Mouse (Mus musculus) intestine, postnatal 0 days (tissue): ENCODE measurements at regions not wholly inside any gene's neighbourhood (a gene's known extent, or its start where the extent isn't known, plus 50 kb on each side); places are given as distances from the start of the nearest gene placed in this dataset.

Experiments
- ATAC-seq: fragments of 200-750 bp; cut with Nextera tagmentation; 2 replicates; pipeline ENCODE4 v1.8.0; 2017; ENCODE audit warnings: mild to moderate bottlenecking, moderate TSS enrichment, moderate library complexity
- H3K27ac ChIP-seq: fragments of 300-500 bp; sonication (generic); 2 replicates; pipeline ENCODE4 v1.5.1; 2014; ENCODE audit warnings: mild to moderate bottlenecking, low read depth, low read length, moderate library complexity
- H3K27me3 ChIP-seq: fragments of 300-500 bp; sonication (generic); replicated peaks from 2 replicates; pipeline ENCODE4 v1.6.1; 2014; ENCODE audit warnings: low read length, mixed read lengths; ENCODE audit not compliant: control insufficient read depth, insufficient read depth
- H3K36me3 ChIP-seq: fragments of 300-500 bp; sonication (generic); 2 replicates; pipeline ENCODE4 v1.6.1; 2014; ENCODE audit warnings: mild to moderate bottlenecking, moderate library complexity; ENCODE audit not compliant: control insufficient read depth, insufficient read depth
- H3K4me1 ChIP-seq: fragments of 300-500 bp; sonication (generic); replicated peaks from 2 replicates; pipeline ENCODE4 v1.6.1; 2014; ENCODE audit warnings: antibody characterized with exemption, low read length, mixed read lengths; ENCODE audit not compliant: control insufficient read depth, insufficient read depth
- H3K4me2 ChIP-seq: fragments of 300-500 bp; sonication (generic); replicated peaks from 2 replicates; pipeline ENCODE4 v1.6.1; 2014; ENCODE audit warnings: low read depth, mild to moderate bottlenecking, moderate library complexity
- H3K4me3 ChIP-seq: fragments of 300-500 bp; sonication (generic); 2 replicates; pipeline ENCODE4 v1.5.1; 2014; ENCODE audit warnings: low read depth, low read length
- H3K9ac ChIP-seq: fragments of 300-500 bp; sonication (generic); 2 replicates; pipeline ENCODE4 v1.6.1; 2014; ENCODE audit warnings: mild to moderate bottlenecking, low read depth, low read length
- H3K9me3 ChIP-seq: fragments of 300-500 bp; sonication (generic); 2 replicates; pipeline ENCODE4 v1.6.1; 2016; ENCODE audit warnings: mixed run types; ENCODE audit not compliant: control insufficient read depth
- CTCF ChIP-seq: sonication (generic); IDR thresholded peaks from 2 replicates; pipeline ENCODE4 v1.5.1; 2016; ENCODE audit warnings: low read depth, mild to moderate bottlenecking, control low read depth, antibody characterized with exemption, moderate library complexity
- WGBS: fragments of 180-500 bp; shearing (Covaris S2); extraction: QIAGEN DNeasy Blood & Tissue Kit; methylation state at CpG from one replicate; pipeline ENCODE4 v1.1.7; 2014; 5-methylcytosine and 5-hydroxymethylcytosine counted together

DNA sequence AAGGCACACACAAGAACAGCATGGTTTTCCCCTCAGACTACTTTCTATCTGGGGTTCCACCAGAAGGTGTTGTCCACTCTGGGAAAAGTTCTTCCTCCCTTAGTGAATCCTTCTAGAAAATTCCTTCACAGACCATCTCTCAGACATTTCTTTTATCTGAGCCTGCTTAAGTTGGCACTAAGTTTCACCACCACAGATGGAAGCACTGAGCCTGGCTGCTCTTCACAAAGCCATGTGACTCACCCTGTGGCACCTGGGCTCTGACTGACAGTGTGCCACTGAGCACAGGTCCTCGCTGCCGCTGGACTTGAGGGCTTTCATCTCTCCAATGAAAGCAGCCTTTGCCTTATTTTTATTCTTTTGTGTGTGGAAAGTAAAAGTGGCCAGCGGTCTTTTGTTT is 173.8 kb upstream of the Nlrp1b start:
- H3K4me1 ChIP-seq = no peaks in the 10 kb centered on the region
- no peaks in the 10 kb centered on the region for H3K27me3 ChIP-seq
- no peak for TF ChIP-seq CTCF
- H3K27ac ChIP-seq = no peak overlapping the region
- no peak overlapping the region for H3K4me2 ChIP-seq
- no peaks in the 10 kb centered on the region for H3K9me3 ChIP-seq
- no peak overlapping the region for H3K4me3 ChIP-seq
- H3K36me3 ChIP-seq = no peaks in the 10 kb centered on the region
- no peak for ATAC-seq
- H3K9ac ChIP-seq = no peak overlapping the region
- WGBS = 92% methylated on average over 3 of the region's 3 CpGs

DNA sequence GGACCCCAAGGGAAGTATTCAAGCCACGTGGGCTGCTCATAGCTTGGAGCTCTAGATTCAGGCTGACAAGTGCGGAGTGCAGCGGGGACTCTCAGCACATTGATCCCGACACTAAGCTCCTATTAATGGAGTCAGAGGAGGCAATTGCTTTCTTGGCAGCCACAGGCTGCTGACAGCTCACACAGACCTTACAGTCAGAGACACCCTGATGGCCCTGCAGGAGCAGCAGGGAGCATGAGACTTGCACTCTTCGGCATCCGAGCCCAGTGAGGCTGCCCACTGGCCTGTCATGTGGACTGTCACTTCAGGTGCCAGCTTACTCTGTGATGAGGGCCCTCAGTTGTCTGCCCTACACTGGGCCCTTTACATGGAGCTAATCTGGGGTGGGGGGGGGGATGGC is 176.5 kb upstream of the Nlrp1b start:
- no peaks in the 10 kb centered on the region for H3K27me3 ChIP-seq
- WGBS = 83% methylated on average over 6 of the region's 6 CpGs
- no peak for TF ChIP-seq CTCF

DNA sequence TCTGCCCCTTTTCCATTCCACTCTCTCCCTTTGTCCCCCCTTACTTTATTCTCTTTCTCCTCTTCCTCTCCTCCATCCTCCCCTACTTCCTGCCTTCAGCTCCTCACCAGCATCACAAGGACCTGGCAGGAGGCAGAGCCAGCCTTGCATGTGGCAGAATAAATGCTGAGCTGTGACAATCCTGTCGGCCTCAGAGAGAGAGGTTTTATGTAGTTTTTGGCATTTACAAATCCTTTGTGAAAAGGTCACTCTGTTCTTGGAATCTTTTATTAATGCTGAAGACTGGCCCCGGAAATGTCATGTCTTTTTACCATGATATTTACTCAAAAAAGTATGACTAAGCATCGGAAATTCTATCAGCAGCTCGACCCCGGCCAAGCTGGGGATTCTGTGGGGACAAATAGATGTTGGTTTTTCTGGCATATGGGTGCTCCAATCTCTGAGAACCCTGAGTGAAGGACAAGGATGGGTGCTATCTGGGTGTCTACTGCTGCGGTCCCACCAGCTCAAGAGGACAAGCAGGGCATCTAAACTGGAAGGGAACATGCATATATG is 178.8 kb upstream of the Nlrp1b start:
- ATAC-seq = no peak
- no peak overlapping the region for H3K4me2 ChIP-seq
- no peak overlapping the region for H3K9ac ChIP-seq
- no peak overlapping the region for H3K4me3 ChIP-seq
- no peak for TF ChIP-seq CTCF
- WGBS = 90% methylated on average over 6 of the region's 6 CpGs
- no peaks in the 10 kb centered on the region for H3K36me3 ChIP-seq
- no peaks in the 10 kb centered on the region for H3K27me3 ChIP-seq
- no peaks in the 10 kb centered on the region for H3K4me1 ChIP-seq
- no peaks in the 10 kb centered on the region for H3K9me3 ChIP-seq
- no peak overlapping the region for H3K27ac ChIP-seq

More for the DNA sequence above, 176.5 kb upstream of the Nlrp1b start:
- no peak for ATAC-seq
- Histone ChIP-seq H3K36me3 (no peaks in the 10 kb centered on the region), H3K9me3 (no peaks in the 10 kb centered on the region), H3K9ac (no peak overlapping the region), H3K4me1 (no peaks in the 10 kb centered on the region), H3K4me2 (no peak overlapping the region), H3K27ac (no peak overlapping the region), H3K4me3 (no peak overlapping the region)

DNA sequence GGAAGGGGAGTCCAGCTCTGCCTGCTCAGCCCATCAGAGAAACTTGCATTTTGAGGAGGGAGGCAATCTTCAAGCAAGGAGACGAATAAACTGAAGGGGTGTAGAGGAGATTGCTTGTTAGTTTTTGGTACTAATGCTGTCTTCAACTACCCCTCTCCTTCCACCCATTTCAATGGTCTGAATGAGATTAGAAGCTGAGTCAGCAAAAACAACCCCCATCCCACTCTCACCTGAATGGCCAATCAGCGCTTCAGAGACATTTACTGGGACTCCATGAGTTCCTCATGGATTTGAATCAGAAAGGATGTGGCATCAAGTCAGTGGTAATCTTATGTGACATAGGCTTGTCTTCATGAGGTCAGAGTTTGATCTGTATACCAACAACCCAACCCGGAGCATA is 180.0 kb upstream of the Nlrp1b start:
- Histone ChIP-seq H3K9me3 (no peaks in the 10 kb centered on the region), H3K27me3 (no peaks in the 10 kb centered on the region), H3K4me2 (no peak overlapping the region), H3K4me1 (no peaks in the 10 kb centered on the region), H3K27ac (no peak overlapping the region), H3K9ac (no peak overlapping the region), H3K36me3 (no peaks in the 10 kb centered on the region), H3K4me3 (no peak overlapping the region)
- 88% methylated on average over 3 of the region's 3 CpGs for WGBS
- ATAC-seq = no peak
- no peak for TF ChIP-seq CTCF

DNA sequence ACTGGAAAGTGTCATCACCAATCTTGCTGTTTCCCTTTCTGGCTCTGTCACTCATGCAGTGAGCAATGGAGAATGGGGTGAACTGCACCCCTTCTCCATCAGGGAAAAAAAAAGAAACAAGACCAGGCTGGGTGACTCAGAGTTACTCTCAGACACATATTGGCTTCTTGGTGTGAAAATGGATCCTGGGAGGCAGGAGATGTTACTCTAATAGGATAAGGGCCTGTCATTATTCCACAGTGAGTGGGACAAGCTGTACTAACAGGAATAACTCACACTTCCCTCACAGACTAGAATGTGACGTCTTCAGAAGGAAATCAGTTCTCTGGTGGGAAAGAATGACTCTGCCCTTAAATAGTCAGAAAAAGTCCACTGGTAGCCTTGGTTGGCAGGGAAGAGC is 181.4 kb upstream of the Nlrp1b start:
- WGBS = 91% methylated on average over 1 of the region's 1 CpGs
- Histone ChIP-seq H3K27me3 (no peaks in the 10 kb centered on the region), H3K4me1 (no peaks in the 10 kb centered on the region), H3K27ac (no peak overlapping the region), H3K4me2 (no peak overlapping the region), H3K9me3 (no peaks in the 10 kb centered on the region), H3K36me3 (no peaks in the 10 kb centered on the region), H3K9ac (no peak overlapping the region), H3K4me3 (no peak overlapping the region)
- ATAC-seq = no peak
- no peak for TF ChIP-seq CTCF

DNA sequence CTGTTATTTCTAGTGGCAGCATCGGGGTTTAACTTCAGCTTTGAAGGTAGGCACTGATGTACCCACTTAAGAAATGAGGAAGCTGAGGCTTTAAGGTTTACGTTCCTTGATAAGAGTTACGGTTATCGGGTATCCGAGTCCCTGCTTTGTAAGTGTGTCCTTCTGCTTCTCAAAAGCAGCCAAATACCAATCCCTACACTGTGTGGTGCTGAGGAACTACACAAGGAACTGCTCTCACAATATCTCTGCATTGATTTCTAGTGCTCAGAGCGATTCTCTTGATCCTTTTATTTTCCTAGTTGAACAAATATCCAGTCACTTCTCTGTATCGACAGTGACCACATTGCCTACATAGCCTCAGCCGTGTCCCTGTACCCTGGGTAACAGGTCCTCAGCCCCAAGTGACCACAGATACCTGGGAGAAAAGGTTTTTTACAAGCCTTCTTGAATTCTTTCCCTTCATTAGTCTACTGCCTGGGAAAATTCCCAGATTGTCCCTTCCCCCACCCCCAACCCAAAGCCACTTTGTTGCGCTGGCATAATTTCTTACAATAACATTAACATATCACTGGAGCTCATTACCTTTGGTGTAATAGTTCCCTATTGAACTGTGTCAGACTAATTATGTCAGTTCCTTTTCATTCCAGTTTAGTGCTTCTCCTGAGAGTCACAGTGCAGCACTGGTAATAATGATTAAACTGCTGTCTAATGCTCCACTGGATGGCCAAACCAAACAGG is 184.0 kb upstream of the Nlrp1b start:
- TF ChIP-seq CTCF = no peak
- no peaks in the 10 kb centered on the region for H3K9me3 ChIP-seq
- no peak overlapping the region for H3K27ac ChIP-seq
- no peaks in the 10 kb centered on the region for H3K4me1 ChIP-seq
- no peak overlapping the region for H3K4me3 ChIP-seq
- H3K27me3 ChIP-seq = no peaks in the 10 kb centered on the region
- no peak overlapping the region for H3K4me2 ChIP-seq
- no peaks in the 10 kb centered on the region for H3K36me3 ChIP-seq
- no peak overlapping the region for H3K9ac ChIP-seq
- 75% methylated on average over 9 of the region's 9 CpGs for WGBS
- ATAC-seq = no peak
